Mouse (Mus musculus) E14TG2a.4 (cell line): ENCODE results near the gene Copb1.

Source experiments
- H3K27me3 ChIP-seq: 2 replicates; pipeline ENCODE4 v1.6.1; 2014; ENCODE audit warnings: low read length, control low read depth; ENCODE audit not compliant: insufficient read depth
- H3K36me3 ChIP-seq: 2 replicates; pipeline ENCODE4 v1.6.1; 2014; ENCODE audit warnings: low read length, control low read depth; ENCODE audit not compliant: insufficient read depth
- H3K4me1 ChIP-seq: replicated peaks from 2 replicates; pipeline ENCODE4 v1.6.1; 2014; ENCODE audit warnings: low read depth, low read length, control low read depth
- H3K4me3 ChIP-seq: replicated peaks from 2 replicates; pipeline ENCODE4 v1.5.1; 2014; ENCODE audit warnings: mild to moderate bottlenecking, low read length
- H3K9me3 ChIP-seq: 2 replicates; pipeline ENCODE4 v1.6.1; 2014; ENCODE audit warnings: low read length, control low read depth
- CTCF ChIP-seq: conservative IDR thresholded peaks from 2 replicates; pipeline ENCODE4 v1.5.1; 2014; ENCODE audit warnings: low read length
- NANOG ChIP-seq: IDR thresholded peaks from 2 replicates; pipeline ENCODE4 v1.6.1; 2014; ENCODE audit warnings: borderline replicate concordance, low read length, mixed read lengths
- POU5F1 ChIP-seq: IDR thresholded peaks from 2 replicates; pipeline ENCODE4 v1.6.1; 2014; ENCODE audit warnings: low read length, borderline replicate concordance

The Copb1 gene

DNA sequence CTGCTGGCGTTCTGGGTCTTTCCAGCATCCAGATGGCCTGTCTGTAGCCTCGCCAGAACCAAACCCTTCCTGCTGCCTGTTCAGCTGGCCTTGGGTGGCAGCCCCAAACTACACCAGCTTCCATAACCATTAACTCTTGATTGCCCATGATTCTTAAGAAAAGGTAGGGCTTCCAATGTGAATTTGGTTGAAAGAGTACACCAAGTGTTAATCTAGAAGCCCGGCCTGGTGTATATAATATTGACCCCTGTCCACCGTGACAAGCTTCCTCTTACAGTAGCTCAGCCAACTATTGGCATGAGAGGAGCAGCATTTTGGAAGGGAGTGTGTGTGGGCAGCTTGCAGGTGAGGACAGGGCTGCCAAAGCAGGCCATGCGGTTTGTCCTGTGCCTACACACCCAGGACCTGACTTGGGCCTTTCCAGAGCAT, 35.6 kb upstream of the Copb1 start:
- no peaks in the 10 kb centered on the region; the same call in 1 of the 2 replicates for H3K27me3 ChIP-seq
- H3K36me3 ChIP-seq, result no peaks in the 10 kb centered on the region
- no peak overlapping the region for H3K4me3 ChIP-seq
- TF ChIP-seq POU5F1, result no peak
- TF ChIP-seq CTCF, result no peak
- TF ChIP-seq NANOG, result no peak
- H3K9me3 ChIP-seq, result no peaks in the 10 kb centered on the region
- H3K4me1 ChIP-seq, result peaks cover 26% of the 10 kb centered on the region

DNA sequence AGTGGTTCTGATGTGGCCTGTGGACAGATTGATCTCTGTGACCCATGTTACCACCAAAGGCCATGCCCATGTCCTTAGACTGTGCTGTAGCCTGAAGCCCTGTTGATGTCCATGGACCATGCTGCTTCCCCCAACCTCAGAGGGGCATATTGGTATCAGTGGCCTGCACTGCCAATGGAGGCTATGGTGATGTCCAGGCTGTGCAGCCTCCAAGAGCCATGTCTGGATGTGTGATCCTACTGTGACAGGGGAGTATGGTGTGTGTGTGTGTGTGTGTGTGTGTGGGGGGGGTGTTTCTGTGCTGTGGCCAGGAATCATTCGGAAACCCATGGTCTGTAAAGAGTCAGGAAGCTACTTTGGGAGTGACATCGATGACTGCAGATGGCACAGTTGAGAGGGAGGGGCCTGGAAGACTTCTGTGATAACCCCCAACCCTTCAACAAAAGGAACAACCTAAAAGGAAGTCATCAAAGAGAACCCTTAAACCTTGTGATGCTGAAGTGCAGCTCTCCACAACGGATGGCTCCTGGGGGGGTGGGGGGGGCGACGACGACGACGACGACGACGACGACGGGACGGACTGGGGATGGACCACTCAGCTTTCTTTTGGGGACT, 29.9 kb upstream of the Copb1 start:
- Histone ChIP-seq H3K4me1 (0 out of 2 replicates have a peak, but pooled peaks cover 4% of the 10 kb centered on the region), H3K4me3 (no peak overlapping the region), H3K36me3 (no peaks in the 10 kb centered on the region), H3K9me3 (no peaks in the 10 kb centered on the region), H3K27me3 (no peaks in the 10 kb centered on the region; the same call in 1 of the 2 replicates)
- TF ChIP-seq NANOG (no peak), CTCF (no peak), POU5F1 (no peak)

DNA sequence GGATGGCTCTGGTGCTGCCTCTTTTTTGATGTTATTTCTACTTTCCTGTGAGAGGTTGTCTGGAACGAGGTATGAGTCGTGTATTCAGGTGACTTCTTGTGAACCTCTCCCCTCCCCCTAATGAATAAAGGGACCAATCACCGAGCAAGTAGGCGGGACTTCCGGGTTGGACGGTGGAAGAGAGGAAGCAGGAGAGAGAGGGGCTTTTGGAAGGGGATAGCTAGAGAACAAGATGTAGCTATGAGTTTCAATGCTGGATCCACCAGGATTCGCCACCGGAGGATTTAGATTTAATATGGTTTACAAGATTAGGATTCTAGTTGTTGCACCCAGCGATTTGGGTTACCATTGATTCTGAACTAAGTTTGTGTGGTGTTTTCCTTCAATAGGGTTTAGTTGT, 28.5 kb upstream of the Copb1 start:
- 0 out of 2 replicates have a peak, but pooled peaks cover 4% of the 10 kb centered on the region for H3K4me1 ChIP-seq
- H3K36me3 ChIP-seq, result no peaks in the 10 kb centered on the region
- no peaks in the 10 kb centered on the region for H3K9me3 ChIP-seq
- no peaks in the 10 kb centered on the region; the same call in 1 of the 2 replicates for H3K27me3 ChIP-seq
- TF ChIP-seq CTCF, result no peak
- no peak for TF ChIP-seq NANOG
- TF ChIP-seq POU5F1, result no peak
- no peak overlapping the region for H3K4me3 ChIP-seq

DNA sequence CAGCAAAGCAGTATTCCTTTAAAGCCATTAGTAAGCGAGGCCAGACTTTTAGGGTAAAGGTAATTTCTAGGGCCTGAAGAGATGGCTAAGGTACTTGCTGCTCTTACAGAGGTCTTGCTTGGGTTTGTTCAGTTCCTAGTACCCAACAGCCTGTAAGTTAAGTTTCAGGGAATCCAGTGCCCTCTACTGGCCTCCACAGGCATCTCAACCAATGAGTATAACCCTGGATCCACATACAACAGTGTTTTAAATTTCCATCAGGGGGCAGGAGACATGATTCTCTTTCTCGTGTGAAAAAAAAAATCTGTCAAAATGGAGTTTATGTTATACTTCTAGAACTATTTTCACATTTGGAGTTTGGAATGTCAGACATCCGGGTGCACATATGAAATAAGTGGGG, 27.2 kb upstream of the Copb1 start:
- H3K4me1 ChIP-seq, result peaks cover 9% of the 10 kb centered on the region
- H3K4me3 ChIP-seq, result no peak overlapping the region
- no peaks in the 10 kb centered on the region; the same call in 1 of the 2 replicates for H3K27me3 ChIP-seq
- TF ChIP-seq CTCF, result peak; percentile 89
- TF ChIP-seq POU5F1, result no peak
- no peaks in the 10 kb centered on the region for H3K9me3 ChIP-seq
- no peaks in the 10 kb centered on the region for H3K36me3 ChIP-seq

DNA sequence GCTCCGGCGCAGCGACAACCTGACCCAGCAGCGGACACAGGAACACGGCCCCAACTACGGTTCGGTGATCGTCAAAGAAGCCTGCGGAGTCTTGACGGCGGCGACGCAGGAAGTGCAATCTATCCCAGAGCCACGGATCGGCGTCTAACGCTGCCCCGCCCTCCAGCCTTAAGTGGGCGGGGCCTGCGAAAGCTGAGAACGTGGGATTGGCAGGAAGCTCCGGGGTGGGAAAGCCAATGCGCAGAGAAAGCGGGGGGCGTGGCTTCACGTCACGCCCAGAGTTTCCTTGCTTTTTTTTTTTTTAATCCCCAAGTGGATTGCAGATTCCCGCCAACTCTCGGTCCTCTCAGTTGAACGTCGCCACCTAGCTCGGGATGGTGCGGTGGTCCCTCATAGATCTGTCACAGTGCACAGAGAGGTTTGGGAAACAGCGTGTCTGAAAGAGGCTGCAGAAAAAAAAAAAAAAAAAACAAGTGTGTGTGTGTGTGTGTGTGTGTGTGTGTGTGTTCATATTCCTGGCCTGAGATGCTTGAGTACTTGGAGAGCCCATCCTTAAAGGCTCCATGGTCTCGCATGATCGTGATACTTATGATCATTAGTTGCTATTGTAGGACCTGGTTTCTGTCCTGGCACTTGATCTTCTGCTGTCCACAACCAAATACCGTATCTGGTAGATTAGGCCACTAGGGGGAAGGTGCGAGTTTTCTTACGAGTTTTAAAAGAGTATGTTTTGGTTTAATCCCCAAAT, 21.7 kb upstream of the Copb1 start, which contains the start of gene Psma1:
Gene Psma1, minus strand, starts transcription at position 114 of the 748 bp plus-strand sequence.
- Histone ChIP-seq H3K9me3 (no peaks in the 10 kb centered on the region), H3K27me3 (no peaks in the 10 kb centered on the region), H3K4me1 (peaks cover 19% of the 10 kb centered on the region), H3K36me3 (peaks cover 33% of the 10 kb centered on the region), H3K4me3 (peak within 1 kb of the TSS; percentile 98)
- peak; percentile 43 for TF ChIP-seq CTCF
- TF ChIP-seq POU5F1, result no peak

DNA sequence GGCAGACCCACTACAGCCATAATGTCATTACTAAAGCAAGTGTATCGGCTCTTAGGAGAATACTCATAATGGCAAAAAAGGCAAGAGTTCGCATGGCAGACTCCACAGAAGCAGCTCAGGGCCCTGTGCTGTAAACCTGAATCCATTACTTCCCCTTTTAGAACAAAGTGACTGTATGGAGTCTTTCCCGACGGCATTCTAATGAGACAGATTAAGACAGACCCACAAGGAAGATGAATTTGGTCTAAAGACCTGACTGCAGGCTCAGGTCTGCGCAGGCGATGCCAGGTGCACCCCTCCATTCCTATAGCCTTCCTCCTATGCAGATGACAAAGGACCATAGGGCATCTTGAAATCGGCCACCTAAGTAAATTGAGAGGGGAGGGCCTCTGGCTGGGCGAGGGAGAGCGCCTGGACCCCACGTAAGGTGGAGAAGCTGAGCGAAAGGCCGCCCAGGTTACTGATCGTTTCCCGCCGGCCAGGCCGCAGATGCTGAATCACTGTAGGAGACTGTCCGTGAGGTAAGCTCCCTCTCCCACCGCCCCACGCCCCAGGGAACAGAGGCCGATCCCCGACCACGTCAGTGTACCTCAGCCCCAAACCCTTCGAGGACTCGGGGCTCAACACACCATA, 21.0 kb upstream of the Copb1 start:
- TF ChIP-seq POU5F1, result no peak
- no peak for TF ChIP-seq CTCF
- TF ChIP-seq NANOG, result no peak
- peaks cover 40% of the 10 kb centered on the region for H3K36me3 ChIP-seq
- H3K9me3 ChIP-seq, result no peaks in the 10 kb centered on the region
- H3K4me3 ChIP-seq, result peak overlapping the region; percentile 98
- no peaks in the 10 kb centered on the region for H3K27me3 ChIP-seq
- H3K4me1 ChIP-seq, result peaks cover 19% of the 10 kb centered on the region

DNA sequence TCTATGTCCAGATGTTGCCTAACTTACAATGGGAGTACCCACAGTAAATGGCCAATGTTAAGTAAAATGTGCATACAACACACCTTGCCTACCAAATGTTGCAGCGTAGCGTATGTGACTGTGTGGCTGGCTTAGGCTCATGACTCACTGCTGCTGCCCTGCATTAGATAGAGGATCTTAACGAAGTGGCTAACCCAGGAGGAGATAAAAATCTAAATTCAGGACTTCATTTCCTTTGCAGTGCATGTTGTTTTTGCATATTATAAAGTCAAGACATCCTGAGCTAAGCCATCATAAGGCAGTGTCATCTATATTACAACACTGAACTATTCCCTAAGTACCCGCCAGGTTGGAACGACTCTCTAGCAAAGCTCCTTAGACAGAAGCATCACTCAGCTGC, 13.9 kb upstream of the Copb1 start:
- Histone ChIP-seq H3K9me3 (peaks cover 8% of the 10 kb centered on the region), H3K4me1 (no peaks in the 10 kb centered on the region), H3K4me3 (no peak overlapping the region), H3K36me3 (peaks cover 96% of the 10 kb centered on the region), H3K27me3 (no peaks in the 10 kb centered on the region)
- TF ChIP-seq CTCF (no peak), NANOG (no peak), POU5F1 (no peak)

DNA sequence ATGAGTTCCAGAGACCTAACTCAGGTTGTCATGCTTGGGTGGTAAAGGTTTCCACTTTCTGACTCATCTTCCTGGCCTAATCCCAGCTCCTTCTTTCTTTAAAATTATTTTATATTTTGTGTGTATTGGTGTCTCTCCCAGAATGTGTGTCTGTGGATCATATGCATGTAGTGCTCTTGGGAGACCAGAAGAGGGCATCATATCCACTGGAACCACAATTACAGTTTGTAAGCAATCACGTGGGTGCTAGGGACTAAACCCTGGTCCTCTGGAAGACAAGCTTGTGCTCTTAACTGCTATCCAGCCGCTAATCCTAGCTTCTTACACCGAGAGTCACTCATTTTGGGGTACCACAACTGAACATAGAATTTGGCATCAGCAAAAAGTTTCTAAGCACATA, 2.8 kb downstream of the Copb1 start:
- H3K9me3 ChIP-seq, result no peaks in the 10 kb centered on the region
- peaks cover 49% of the 10 kb centered on the region for H3K36me3 ChIP-seq
- H3K27me3 ChIP-seq, result no peaks in the 10 kb centered on the region
- peaks cover 4% of the 10 kb centered on the region; the same call in 1 of the 2 replicates for H3K4me1 ChIP-seq
- no peak overlapping the region for H3K4me3 ChIP-seq
- peak; percentile 30 for TF ChIP-seq CTCF
- no peak for TF ChIP-seq POU5F1
